ENCODE assay signal across 20 mouse cellular contexts in genomic region chr9:61884936-61885335, GRCm38 (mm10). TPM values are rescaled to one million over a fixed set of nuclear protein-coding genes. Genes with fewer than 3 reads are reported as not detected.
DNase-seq lines count a peak whose midpoint lies in the region; ATAC-seq lines count a peak whose summit lies in the region.
"Had no signal": no experiment of that assay in that cellular context is flagged by ENCODE, and none has a peak within 500 bp of the region (broad histone marks: within the 10 kb centered on the region; RNA-seq: fewer than 3 reads in every experiment).

No protein-coding gene starts in this region.

- H3K9ac ChIP-seq in heart, embryonic 16.5 days (ENCODE audit: low read length), result no peak overlapping the region
- no peak overlapping the region for H3K9ac ChIP-seq in liver, embryonic 16.5 days (ENCODE audit: low read depth, low read length)
- no peak overlapping the region for H3K9ac ChIP-seq in liver, embryonic 12.5 days
- no peak overlapping the region for H3K9ac ChIP-seq in embryonic facial prominence, embryonic 14.5 days (ENCODE audit: low read depth, low read length)
- H3K9ac ChIP-seq in forebrain, embryonic 16.5 days (replicated peaks; ENCODE audit: low read depth, low read length), result no peak overlapping the region
- H3K9ac ChIP-seq: limb, embryonic 12.5 days; neural tube, embryonic 15.5 days had no signal

- no peaks in the 10 kb centered on the region for H3K9me3 ChIP-seq in heart, embryonic 16.5 days (replicated peaks; ENCODE audit: control insufficient read depth, low read length)
- H3K9me3 ChIP-seq in liver, embryonic 16.5 days (replicated peaks; ENCODE audit: control insufficient read depth, low read length), result no peaks in the 10 kb centered on the region
- no peaks in the 10 kb centered on the region for H3K9me3 ChIP-seq in liver, embryonic 12.5 days (replicated peaks)
- H3K9me3 ChIP-seq in embryonic facial prominence, embryonic 14.5 days (ENCODE audit: control insufficient read depth, low read length), result no peaks in the 10 kb centered on the region
- no peaks in the 10 kb centered on the region for H3K9me3 ChIP-seq in forebrain, embryonic 16.5 days (ENCODE audit: control insufficient read depth, low read length)
- H3K9me3 ChIP-seq: limb, embryonic 12.5 days; neural tube, embryonic 15.5 days had no signal

- no peak for ATAC-seq in heart, embryonic 16.5 days (replicated peaks; ENCODE audit: extremely low read depth, insufficient read depth, low FRiP score)
- ATAC-seq in liver, embryonic 16.5 days (ENCODE audit: low read depth), result 0 out of 2 replicates have a peak, but pooled peaks have one; percentile 27
- no peak for ATAC-seq in liver, embryonic 12.5 days
- no peak for ATAC-seq in embryonic facial prominence, embryonic 14.5 days (ENCODE audit: low read depth)
- ATAC-seq in forebrain, embryonic 16.5 days, result peak; percentile 15; the same call in 1 of the 2 replicates
- ATAC-seq: CD4-positive, CD25-positive, alpha-beta regulatory T cell, adult 4 months had no signal

- no peak overlapping the region for H3K4me3 ChIP-seq in heart, embryonic 16.5 days (ENCODE audit: low read length)
- H3K4me3 ChIP-seq in liver, embryonic 16.5 days (ENCODE audit: low read depth, low read length), result no peak overlapping the region
- no peak overlapping the region for H3K4me3 ChIP-seq in liver, embryonic 12.5 days
- no peak overlapping the region for H3K4me3 ChIP-seq in embryonic facial prominence, embryonic 14.5 days (ENCODE audit: low read depth, low read length)
- no peak overlapping the region for H3K4me3 ChIP-seq in forebrain, embryonic 16.5 days (replicated peaks; ENCODE audit: low read length)
- H3K4me3 ChIP-seq: gastrocnemius, adult 2 months; limb, embryonic 12.5 days; neural tube, embryonic 15.5 days had no signal

- H3K4me1 ChIP-seq in heart, embryonic 16.5 days (ENCODE audit: control insufficient read depth, insufficient read depth, low read length), result peaks cover 28% of the 10 kb centered on the region
- no peaks in the 10 kb centered on the region for H3K4me1 ChIP-seq in liver, embryonic 16.5 days (ENCODE audit: control insufficient read depth, low read depth, low read length)
- H3K4me1 ChIP-seq in liver, embryonic 12.5 days, result no peaks in the 10 kb centered on the region
- peaks cover 14% of the 10 kb centered on the region; the same call in 1 of the 2 replicates for H3K4me1 ChIP-seq in embryonic facial prominence, embryonic 14.5 days (ENCODE audit: control insufficient read depth, insufficient read depth, low read length)
- peaks cover 17% of the 10 kb centered on the region for H3K4me1 ChIP-seq in forebrain, embryonic 16.5 days (replicated peaks; ENCODE audit: control insufficient read depth, insufficient read depth, low read length)

- WGBS in heart, embryonic 16.5 days, result 56% methylated on average over 13 of the region's 13 CpGs
- WGBS in liver, embryonic 16.5 days (ENCODE audit: insufficient replicate concordance), result 67% methylated on average over 13 of the region's 13 CpGs
- 69% methylated on average over 13 of the region's 13 CpGs for WGBS in liver, embryonic 12.5 days (ENCODE audit: insufficient replicate concordance)
- WGBS in embryonic facial prominence, embryonic 14.5 days, result 65% methylated on average over 13 of the region's 13 CpGs
- WGBS in forebrain, embryonic 16.5 days, result 59% methylated on average over 12 of the region's 13 CpGs

- no peak for DNase-seq in heart, adult 11 months
- peak; percentile 49 for DNase-seq in embryonic facial prominence, embryonic 14.5 days (ENCODE audit: low spot score)
- DNase-seq in neural tube, embryonic 10.5 days (ENCODE audit: extremely low spot score, low spot score), result no peak
- DNase-seq: adrenal gland, postnatal 14 days; cerebellum, adult 9-10 months; embryo, embryonic 11 days; gastrocnemius, adult 2 months; heart, adult 18-20 months; lung, adult 18-20 months; lung, postnatal 4 days; right cerebral cortex, adult 18-20 months; spleen, adult 18-20 months; thymus, postnatal 14 days had no signal

- 0 out of 2 replicates have a peak overlapping the region, but pooled peaks have one; percentile 8 for H3K4me2 ChIP-seq in heart, embryonic 16.5 days (ENCODE audit: low read depth, low read length)
- no peak overlapping the region for H3K4me2 ChIP-seq in liver, embryonic 16.5 days (ENCODE audit: low read depth, low read length)
- no peak overlapping the region for H3K4me2 ChIP-seq in liver, embryonic 12.5 days
- no peak overlapping the region for H3K4me2 ChIP-seq in embryonic facial prominence, embryonic 14.5 days (ENCODE audit: low read depth, low read length)
- no peak overlapping the region for H3K4me2 ChIP-seq in forebrain, embryonic 16.5 days (ENCODE audit: low read length)
- H3K4me2 ChIP-seq: limb, embryonic 12.5 days; neural tube, embryonic 15.5 days had no signal

- H3K27me3 ChIP-seq in heart, embryonic 16.5 days (ENCODE audit: control insufficient read depth, insufficient read depth, low read length), result no peaks in the 10 kb centered on the region
- no peaks in the 10 kb centered on the region for H3K27me3 ChIP-seq in liver, embryonic 16.5 days (ENCODE audit: control insufficient read depth, insufficient read depth, low read depth, low read length)
- peaks cover 19% of the 10 kb centered on the region for H3K27me3 ChIP-seq in liver, embryonic 12.5 days (replicated peaks)
- H3K27me3 ChIP-seq in embryonic facial prominence, embryonic 14.5 days (replicated peaks; ENCODE audit: control insufficient read depth, insufficient read depth, low read length), result no peaks in the 10 kb centered on the region
- H3K27me3 ChIP-seq in forebrain, embryonic 16.5 days (replicated peaks; ENCODE audit: control insufficient read depth, insufficient read depth, low read length), result no peaks in the 10 kb centered on the region
- H3K27me3 ChIP-seq: limb, embryonic 12.5 days had no signal

- no peak overlapping the region for H3K27ac ChIP-seq in heart, embryonic 16.5 days (ENCODE audit: low read length)
- H3K27ac ChIP-seq in liver, embryonic 16.5 days (ENCODE audit: low read length), result no peak overlapping the region
- no peak overlapping the region for H3K27ac ChIP-seq in liver, embryonic 12.5 days
- H3K27ac ChIP-seq in embryonic facial prominence, embryonic 14.5 days (replicated peaks; ENCODE audit: low read depth, low read length), result no peak overlapping the region
- peak overlapping the region; percentile 26; the same call in 1 of the 2 replicates for H3K27ac ChIP-seq in forebrain, embryonic 16.5 days (ENCODE audit: low read length)
- H3K27ac ChIP-seq: gastrocnemius, adult 2 months; limb, embryonic 12.5 days; neural tube, embryonic 15.5 days had no signal

- no peaks in the 10 kb centered on the region for H3K36me3 ChIP-seq in heart, embryonic 16.5 days (ENCODE audit: control insufficient read depth, insufficient read depth)
- no peaks in the 10 kb centered on the region for H3K36me3 ChIP-seq in liver, embryonic 16.5 days (ENCODE audit: control insufficient read depth, insufficient read depth)
- H3K36me3 ChIP-seq in liver, embryonic 12.5 days, result no peaks in the 10 kb centered on the region
- no peaks in the 10 kb centered on the region for H3K36me3 ChIP-seq in embryonic facial prominence, embryonic 14.5 days (ENCODE audit: control insufficient read depth, insufficient read depth, low read length)
- H3K36me3 ChIP-seq in forebrain, embryonic 16.5 days (ENCODE audit: control insufficient read depth, insufficient read depth), result no peaks in the 10 kb centered on the region
- H3K36me3 ChIP-seq: limb, embryonic 12.5 days; neural tube, embryonic 15.5 days had no signal

RNA-seq across cellular contexts. Expression of gene Rplp1, which starts 29.4 kb away (rescaled TPM):
- polyA plus RNA-seq in heart, embryonic 16.5 days (2015; fragmentation: Nextera tagmentation; extraction: Ambion mirVana), result 895 and 907 TPM in 2 replicates
- 825 and 841 TPM in 2 replicates for polyA plus RNA-seq in liver, embryonic 16.5 days (2015; fragmentation: Nextera tagmentation; extraction: Ambion mirVana)
- polyA plus RNA-seq in liver, embryonic 12.5 days (2016; fragmentation: Nextera tagmentation; extraction: Ambion mirVana), result 1,190 and 1,274 TPM in 2 replicates
- polyA plus RNA-seq in embryonic facial prominence, embryonic 14.5 days (2014; fragmentation: Nextera tagmentation; extraction: Ambion mirVana), result 1,887 and 1,994 TPM in 2 replicates
- polyA plus RNA-seq in forebrain, embryonic 16.5 days (2015; fragmentation: Nextera tagmentation; extraction: Ambion mirVana), result 804 and 844 TPM in 2 replicates

Comparison
In these comparisons a context has a peak if more than half of its experiments do, and no peak if none do; other contexts are left out.
1. ATAC-seq: peak in liver, embryonic 16.5 days (single experiment) and forebrain, embryonic 16.5 days (single experiment); none in heart, embryonic 16.5 days (single experiment), liver, embryonic 12.5 days (single experiment) and embryonic facial prominence, embryonic 14.5 days (single experiment).